Mouse (Mus musculus) forelimb bud, embryonic 11.5 days (tissue): ENCODE measurements around the gene Cdk12.

ENCODE experiments used
- DNase-seq: peaks from one replicate; pipeline ENCODE4 v3.0.0-alpha.2; 2012; ENCODE audit warnings: low read depth, low spot score

Gene Cdk12

DNA sequence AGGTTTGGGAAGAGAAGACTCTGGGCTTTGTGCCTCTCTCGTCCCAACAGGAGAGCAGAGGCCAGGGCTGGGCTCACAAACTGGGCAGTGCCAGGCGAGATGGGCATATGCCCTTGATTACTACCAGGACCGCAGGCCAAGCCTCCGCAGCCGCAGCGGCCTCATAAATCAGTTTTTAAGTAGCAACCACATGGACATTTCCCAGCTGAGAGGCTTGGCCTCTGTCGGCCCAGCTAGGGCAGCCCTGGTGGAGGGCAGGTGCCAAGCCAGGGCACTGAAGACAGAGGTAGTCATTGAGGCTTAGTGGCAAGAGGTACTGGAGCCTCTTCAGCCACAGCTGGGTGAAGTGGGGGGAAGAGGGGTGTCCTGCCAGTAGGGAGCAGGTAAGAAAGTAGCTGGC, 114.6 kb downstream of the Cdk12 start:
- no peak for DNase-seq

DNA sequence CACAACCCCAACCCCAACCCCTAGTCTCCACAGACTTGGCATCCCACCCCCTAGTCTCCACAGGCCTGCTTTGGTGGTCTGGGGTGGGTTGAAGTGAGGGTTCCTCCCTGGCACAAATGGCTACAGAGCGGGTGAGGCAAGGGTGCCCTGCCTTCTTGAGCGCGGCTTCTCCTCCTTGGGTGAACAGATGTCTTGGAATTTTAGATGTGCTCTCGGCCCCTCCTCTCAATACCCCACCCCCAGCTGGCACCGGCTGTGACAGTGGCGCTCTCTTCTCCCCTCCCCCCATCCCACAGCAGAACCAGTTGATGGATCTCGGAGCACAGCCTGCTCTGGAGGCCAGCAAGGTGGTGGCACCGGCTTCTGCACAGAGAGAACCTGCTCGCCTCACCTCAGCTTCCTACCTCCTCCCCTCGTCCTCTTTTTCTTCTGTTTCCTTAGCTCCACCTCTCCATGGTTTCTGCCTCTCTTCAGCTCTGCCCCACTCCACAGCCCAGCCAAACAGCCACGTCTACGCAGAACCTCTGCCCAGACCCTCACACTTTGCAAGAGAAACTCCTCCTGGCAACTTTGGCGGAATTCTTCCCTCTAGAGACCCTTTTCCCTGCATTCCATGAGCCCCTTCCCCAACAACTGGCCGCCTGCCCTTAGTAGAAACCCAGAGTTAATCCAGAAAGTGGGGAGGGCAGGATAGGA, 115.7 kb downstream of the Cdk12 start:
- no peak for DNase-seq

DNA sequence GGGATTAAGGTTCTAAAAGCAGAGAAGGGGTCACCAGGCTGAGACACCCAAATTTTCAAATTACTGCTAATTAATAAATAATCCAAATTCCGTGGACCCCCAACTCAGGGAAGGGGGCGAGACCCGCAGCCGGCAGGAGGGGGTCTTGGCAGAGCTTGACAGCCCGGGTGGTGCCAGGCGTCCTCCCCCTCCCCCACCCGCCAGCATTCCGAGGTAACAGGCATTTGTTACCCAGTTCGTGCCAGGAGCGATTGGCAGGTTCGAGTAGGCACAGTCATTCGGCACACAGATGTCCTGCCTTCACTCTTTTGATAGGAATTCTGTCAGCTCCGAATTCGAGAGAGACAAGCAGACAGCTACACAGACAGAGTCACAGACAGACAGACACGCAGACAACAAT, 116.3 kb downstream of the Cdk12 start:
- DNase-seq = no peak

DNA sequence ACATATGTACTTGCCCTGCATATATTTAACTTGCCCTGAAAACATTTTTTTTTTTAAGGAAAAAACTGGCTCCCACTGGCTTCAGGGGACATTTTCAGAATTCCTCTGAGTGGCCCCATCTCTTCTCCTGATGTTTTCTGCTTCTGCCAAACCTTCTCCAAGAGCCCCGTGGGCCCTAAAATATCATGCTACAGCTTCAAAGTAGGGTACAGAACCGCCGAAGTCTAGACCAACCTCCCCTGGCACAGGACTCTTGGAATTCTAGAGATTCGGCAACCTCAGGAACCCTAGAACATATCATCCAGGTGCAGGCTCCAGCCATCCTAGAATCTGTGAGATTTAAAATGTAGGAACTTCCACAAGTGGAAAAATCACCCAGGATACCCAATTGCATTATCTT, 116.7 kb downstream of the Cdk12 start:
- no peak for DNase-seq

DNA sequence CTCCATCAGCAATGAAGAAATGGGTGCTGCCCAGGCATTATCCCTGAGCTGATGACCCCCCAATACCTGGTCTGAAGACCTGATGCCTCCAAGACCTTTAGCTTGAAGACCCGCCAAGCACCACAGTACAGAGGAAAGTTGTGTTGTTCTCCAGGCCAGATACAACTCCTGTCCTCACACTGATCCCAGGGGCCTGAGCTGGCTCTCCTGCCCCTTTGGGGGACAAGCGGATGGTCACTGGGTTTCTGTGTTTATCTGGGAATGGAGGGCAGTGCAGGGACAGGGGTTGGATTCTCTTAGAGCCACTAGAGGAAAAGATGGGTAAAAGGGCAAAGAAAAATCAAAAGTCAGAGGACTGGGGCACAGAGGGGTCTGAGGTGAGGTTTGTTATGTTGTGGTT, 117.1 kb downstream of the Cdk12 start:
- DNase-seq = no peak

DNA sequence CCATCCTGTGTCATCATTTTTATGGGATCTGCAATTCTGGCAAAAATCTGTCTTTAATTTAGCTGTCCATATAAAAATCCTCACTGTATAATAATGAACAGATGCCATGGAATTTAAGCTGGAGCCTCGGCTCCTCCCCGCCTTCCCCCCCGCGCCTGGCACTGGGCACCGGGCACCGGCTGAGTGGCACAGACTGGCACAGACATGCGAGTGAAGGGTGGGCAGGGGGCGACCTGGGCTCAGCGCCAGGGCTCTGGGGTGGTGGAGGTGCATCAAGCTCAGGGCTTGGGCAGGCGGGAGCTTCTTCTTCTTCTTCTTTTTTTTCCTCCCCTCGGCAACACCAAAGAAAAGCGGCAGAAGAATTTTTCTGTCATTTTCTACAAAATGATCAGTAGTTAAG, 117.5 kb downstream of the Cdk12 start:
- DNase-seq = no peak

DNA sequence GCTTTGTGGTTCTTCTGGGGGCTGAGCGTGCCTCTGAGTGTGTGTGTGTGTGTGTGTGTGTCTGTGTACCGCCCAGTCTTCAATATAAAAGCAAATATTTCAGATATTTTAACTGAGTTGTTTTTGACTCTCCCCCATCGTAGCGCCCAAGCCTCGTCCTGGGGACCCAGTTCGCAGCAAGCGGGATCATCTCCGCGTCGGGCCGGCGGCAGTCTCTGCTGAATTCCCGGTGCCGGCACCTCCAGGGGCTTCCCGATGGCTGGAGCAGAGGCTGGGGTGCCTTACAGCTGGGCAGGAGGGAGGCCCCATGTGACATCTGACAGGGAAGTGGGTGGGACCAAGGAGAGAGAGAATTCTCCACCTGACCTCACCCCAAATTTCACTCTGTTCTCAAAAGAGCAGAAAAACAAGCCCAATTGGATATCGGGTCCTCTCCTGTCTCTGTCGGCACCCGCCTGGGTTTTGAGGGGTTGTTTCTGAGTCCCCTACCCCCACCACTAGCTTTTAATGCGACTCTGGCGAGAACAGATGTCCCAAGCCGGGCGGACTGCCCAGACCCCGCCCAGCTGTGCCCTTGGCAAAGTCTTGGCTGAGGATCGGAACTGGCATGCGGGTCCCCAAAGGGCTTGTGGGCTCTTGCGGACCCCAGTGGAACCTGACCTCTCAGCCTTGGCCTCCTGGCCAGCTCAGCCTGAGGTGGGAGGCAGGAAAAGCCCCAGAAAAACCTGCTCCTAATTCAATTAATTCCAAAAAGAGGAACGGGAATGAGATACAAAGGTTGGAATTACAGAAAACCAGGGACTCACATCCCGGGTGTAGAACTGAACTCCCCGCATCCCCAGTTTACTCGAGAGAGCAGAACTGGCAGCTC, 118.2 kb downstream of the Cdk12 start:
- no peak for DNase-seq

DNA sequence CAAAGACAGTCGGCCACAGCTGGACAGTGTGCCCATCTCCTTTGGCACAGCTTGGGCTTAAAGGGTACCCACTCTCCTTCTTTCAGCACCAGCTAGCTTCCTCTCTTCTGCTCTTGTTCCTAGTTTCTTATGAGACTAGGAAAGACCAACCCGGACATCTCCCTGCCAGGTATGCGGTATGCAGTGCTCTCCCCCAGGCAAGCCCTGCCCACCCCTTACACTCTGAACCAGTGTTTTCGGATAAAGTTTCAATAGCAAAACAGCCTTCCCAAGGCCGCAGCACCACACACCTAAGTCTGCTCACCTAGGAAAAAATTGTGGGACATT, 118.8 kb downstream of the Cdk12 start:
- no peak for DNase-seq

DNA sequence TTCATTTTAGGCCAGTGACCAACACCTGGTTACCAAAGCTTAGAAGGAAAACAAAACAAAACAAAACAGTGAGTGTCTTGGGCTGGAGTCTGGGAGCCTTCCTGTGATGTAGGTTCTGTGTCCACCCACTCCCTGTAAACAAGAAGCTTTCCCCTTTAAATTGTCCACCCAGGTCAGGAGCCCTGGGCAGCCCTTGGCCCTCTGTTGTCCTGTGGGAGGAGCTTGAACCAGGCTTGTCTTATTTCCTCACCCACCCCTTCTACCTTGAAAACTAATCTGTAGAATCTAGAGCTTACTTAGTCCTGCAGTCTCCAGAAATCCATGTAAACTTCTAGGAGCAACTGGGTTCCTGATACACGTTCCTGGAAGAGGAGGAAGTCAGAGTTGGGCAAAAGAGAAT, 119.3 kb downstream of the Cdk12 start:
- no peak for DNase-seq

DNA sequence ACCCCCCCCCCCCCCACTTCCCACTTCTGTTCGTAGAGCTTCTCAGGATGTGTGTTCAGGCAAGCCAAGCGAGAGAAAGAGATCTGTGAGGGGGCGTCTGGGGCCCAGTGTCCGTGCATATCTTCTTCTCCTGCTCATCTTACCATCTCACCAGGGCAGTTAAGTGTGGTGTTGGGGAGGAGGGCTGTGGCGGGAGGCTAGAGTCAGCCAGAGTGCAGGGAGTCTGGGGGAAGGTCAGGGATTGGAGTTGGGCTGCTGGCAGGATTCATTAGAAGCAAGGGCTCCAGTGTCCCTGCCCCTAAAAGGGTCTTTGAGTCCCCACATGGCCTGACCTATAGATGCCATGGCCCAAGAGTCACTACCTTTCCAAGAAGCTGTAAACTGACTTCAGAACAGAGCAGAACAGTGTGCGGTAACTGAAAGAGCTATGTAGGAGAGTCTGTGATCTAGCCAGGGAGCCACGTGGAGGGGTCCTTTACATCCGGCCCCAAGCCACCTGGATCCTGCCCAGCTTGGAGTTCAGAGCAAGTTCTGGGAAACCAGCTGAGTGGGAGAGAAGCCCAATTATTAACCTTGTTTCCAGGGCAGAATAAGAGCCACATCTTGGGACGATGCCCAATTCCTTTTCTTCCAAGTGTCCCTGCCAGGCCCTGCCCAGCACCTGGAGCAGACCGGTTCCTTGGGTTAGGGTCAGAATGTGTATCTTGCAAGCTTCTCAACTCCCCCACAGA, 120.4 kb downstream of the Cdk12 start:
- no peak for DNase-seq

DNA sequence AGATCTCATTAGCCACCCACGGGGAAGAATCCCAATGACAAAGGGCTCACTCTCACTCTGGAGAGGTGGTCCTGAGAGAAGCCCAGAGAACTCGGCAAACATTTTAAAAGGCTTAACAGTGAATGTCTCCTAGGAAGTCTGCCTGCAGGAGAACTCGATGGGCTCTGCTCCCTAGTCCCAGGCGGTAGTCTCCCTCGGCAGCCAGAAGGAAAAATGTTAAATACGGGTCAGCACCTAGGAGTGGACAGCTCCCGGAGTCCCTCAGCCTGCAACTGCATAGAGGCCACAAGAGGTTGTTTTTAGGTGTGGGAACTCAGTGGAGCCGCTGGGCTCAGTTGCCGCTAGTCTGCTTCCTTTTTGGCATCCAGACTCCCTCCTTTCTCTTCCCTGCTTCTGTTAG, 121.1 kb downstream of the Cdk12 start:
- peak; percentile 69 for DNase-seq

DNA sequence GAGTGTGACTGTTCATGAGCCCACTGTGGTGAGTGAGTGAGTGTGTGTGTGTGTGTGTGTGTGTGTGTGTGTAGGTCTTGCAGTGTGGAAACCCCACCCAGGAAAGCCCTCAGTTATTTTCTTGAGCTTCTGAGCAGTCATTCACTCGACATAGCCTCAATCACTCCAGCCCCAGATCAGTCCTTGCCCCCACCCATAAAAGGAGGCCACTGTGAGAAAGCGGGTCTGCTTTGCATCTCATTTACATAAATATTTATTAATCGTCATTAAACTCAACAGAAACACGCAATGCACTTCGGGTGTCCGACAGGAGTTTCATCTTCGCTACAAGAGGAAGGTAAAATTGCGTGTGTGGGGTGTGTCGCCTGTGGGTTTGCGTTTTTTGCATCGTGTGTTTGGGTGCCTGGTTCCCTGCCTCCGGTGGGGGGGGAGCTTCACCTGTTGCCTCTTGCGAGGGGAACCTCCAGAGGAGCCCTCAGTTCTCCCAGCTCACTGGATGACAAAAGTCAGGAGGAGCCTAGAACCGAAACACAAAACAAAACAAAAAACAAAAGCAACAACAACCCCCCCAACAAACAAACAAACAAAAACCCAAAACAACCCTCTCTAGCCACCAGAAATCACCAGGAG, 122.4 kb downstream of the Cdk12 start:
- no peak for DNase-seq

DNA sequence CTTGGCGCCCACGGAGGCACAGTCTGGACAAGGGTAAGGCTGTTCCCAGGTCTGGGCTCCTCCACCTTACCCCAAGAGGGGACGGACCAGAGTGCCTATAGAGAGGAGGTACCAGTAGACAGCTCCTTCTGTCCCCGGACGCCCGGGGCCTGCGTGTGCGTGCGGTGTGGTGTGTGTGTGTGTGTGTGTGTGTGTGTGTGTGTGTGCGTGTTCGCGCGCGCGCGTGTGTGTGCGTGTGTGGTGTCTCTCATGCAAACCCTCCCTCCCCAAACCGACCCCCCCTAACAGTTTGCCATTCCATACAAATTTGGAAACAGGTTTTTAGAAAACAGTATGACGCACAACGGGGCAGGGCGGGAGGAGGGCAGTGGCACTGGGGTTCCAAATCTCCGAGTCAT, 123.0 kb downstream of the Cdk12 start:
- DNase-seq = no peak

DNA sequence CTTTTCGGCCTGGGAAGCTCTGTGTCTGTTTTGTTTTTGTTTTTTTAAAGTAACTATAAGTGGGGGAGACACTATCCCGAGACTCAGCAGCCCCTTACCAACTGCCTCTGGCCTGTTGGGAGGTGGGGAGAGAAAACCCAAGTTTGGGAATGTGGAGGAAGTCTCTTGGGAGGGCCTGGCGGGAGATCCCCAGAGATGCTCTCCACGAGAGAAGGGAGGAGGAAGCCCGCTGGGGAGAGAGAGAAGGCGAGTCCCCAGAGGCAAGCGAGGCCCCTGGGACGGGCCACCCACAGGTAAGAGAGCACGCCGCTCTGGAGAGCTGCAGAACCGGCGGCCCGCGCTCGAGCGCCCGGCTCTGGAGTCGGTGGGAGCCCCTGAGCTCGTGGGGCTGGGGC, 123.9 kb downstream of the Cdk12 start:
- DNase-seq = no peak

DNA sequence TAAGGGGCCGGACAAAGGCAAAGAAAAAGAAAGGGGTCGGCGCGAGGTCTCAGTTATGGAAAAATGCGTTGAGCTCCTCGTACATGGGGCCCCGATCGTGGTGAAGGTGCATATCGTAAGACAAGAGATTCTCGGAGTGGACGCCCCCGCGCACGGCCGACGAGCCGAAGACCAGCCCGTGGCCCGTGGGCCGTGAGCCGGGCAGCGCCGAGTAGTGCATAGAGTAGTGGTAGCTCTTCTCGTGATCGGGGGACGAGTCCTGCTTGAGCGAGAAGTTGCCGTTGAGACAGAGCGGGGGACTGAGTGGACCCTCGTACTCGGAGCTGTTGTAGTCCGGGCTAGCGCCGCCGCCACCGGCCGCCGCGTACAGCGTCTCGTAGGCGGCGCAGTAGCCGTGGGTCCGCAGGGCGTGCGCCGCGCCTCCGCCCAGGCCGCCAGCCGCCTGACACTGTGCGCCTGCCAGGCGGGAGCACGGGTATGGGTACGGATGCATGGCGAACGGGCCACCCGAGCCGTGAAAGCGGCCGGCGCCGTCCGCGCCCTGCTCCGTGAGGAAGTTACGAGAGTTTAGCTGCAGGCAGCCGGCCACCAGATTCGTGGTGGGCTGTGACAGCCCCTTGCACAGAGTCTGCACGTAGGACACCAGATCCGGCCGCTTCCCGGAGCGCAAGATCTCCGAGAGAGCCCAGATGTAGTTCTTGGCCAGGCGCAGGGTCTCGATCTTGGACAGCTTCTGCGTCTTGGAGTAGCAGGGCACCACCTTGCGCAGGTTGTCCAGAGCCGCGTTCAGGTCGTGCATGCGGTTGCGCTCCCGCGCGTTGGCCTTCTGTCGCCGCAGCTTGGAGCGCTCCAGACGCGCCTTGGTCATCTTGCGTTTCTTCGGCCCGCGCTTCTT, 124.5 kb downstream of the Cdk12 start:
- peak; percentile 28 for DNase-seq

DNA sequence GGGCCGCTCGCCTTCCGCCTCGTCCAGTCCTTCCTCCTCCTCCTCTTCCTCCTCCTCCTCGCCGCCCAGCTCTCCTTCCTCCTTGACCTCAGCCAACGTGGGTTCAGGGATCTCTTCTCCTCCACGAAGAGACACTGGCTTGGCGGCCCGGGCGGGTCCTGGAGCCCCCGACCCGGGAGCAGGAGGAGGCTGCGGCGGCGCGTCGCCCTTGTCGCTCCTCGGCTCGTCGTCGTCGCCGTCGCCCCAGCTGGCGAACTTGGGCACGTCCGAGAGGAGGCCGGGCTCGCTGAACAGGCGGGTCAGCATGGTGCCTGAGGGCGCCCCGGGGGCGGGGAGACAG, 125.1 kb downstream of the Cdk12 start:
- DNase-seq = no peak
